Mouse (Mus musculus): ENCODE measurements around the gene Prkrip1. TPM values are rescaled to one million over a fixed set of nuclear protein-coding genes. Genes with fewer than 3 reads are reported as not detected.

The Prkrip1 gene
- 8.0 and 10.8 TPM in 2 replicates for polyA plus RNA-seq (2012; rRNA removed)

GRCm38 (mm10) chr5:136198474-136199391, at the start of gene Prkrip1:
Prkrip1 (minus strand) TSS chr5:136198963.

GRCm38 (mm10) chr5:136246452-136246838, 47.7 kb upstream of the Prkrip1 start, which contains the start of gene Sh2b2:
Sh2b2 (minus strand) TSS chr5:136246556.

GRCm38 (mm10) chr5:136170512-136171362, 28.0 kb downstream of the Prkrip1 start, which contains the start of gene Orai2:
Orai2 (minus strand) TSS chr5:136170713.

GRCm38 (mm10) chr5:136135571-136136291, 63.0 kb downstream of the Prkrip1 start, which contains the start of the genes Lrwd1 and Alkbh4:
Lrwd1 (minus strand) TSS chr5:136136074.
Alkbh4 (plus strand) TSS chr5:136136146.

Other genes starting within 250 kb of the Prkrip1 start
- 2.4 and 2.9 TPM in 2 replicates for gene Ssc4d, start 224.4 kb downstream of the Prkrip1 start, polyA plus RNA-seq (2012; rRNA removed)
- not detected in 2 replicates for gene Zp3, start 218.9 kb downstream of the Prkrip1 start, polyA plus RNA-seq (2012; rRNA removed)
- gene Dtx2, start 204.2 kb downstream of the Prkrip1 start, polyA plus RNA-seq (2012; rRNA removed) = 4.2 and 4.4 TPM in 2 replicates
- 4.5 and 6.1 TPM in 2 replicates for gene Upk3b, start 160.5 kb downstream of the Prkrip1 start, polyA plus RNA-seq (2012; rRNA removed)
- 0.04 TPM in 1 of 2 replicates, not detected in the other for gene Upk3bl, start 144.5 kb downstream of the Prkrip1 start, polyA plus RNA-seq (2012; rRNA removed)
- 3.8 and 4.6 TPM in 2 replicates for gene Rasa4, start 115.0 kb downstream of the Prkrip1 start, polyA plus RNA-seq (2012; rRNA removed)
- gene Polr2j, start 82.3 kb downstream of the Prkrip1 start, polyA plus RNA-seq (2012; rRNA removed) = 72.5 and 80.5 TPM in 2 replicates
- 21.1 and 23.3 TPM in 2 replicates for gene Lrwd1, start 62.9 kb downstream of the Prkrip1 start, polyA plus RNA-seq (2012; rRNA removed)
- gene Alkbh4, start 62.8 kb downstream of the Prkrip1 start, polyA plus RNA-seq (2012; rRNA removed) = 6.7 and 6.9 TPM in 2 replicates
- 6.1 and 6.5 TPM in 2 replicates for gene Orai2, start 28.2 kb downstream of the Prkrip1 start, polyA plus RNA-seq (2012; rRNA removed)
- gene Sh2b2, start 47.6 kb upstream of the Prkrip1 start, polyA plus RNA-seq (2012; rRNA removed) = 3.0 and 3.5 TPM in 2 replicates

All from liver, embryonic 18 days (tissue).